Mouse (Mus musculus): Measurements from ENCODE around the gene Cdyl. TPM values are rescaled to one million over a fixed set of nuclear protein-coding genes. Genes with fewer than 3 reads are reported as not detected.

Gene Cdyl
- total RNA-seq, 2 experiments from 2014 or later, result 15.0 to 18.4 TPM

DNA sequence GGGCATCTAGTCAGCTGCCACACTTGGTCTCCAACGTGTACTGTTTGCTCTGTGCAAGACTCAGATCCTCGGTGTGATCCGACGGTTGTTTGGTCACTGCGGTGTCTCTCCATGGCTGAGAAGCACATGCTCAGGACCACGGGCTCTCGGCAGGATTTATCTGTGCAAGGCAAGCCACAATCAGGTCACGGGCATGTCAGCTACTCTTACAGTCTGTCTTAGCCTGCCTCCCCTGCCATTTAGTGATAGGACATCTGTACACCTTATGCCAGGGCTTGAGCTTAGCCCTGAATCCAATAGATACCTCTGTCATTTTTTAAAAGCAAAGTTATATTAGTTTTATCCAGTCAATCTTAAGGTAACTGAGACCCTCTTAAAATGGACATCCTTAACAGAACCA is 211.0 kb downstream of the Cdyl start:
- intact Hi-C loops (cut with DNase I), result no loop called here
- DNase-seq (ENCODE audit: low spot score in 2 of 2), result no peak

DNA sequence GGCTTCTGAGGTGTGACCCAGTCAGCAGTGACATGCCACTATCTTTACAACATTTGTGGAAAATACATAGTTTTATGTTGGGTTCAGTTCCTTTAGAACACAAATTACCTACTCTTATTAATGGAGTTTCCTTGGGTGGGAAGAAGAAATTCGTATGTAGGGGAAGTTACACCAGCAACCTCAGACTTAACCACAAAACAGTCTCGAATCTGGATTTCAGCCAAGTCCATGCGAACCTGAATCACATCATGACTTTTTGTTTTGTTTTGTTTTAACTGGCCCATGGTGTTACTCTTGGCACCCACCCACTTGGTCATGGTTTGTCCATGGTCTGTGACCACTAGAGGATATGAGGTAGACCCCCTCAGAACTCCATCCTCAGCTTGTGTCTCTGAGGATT is 211.5 kb downstream of the Cdyl start:
- intact Hi-C loops (cut with DNase I), result no loop called here
- no peak for DNase-seq (ENCODE audit: low spot score in 2 of 2)

DNA sequence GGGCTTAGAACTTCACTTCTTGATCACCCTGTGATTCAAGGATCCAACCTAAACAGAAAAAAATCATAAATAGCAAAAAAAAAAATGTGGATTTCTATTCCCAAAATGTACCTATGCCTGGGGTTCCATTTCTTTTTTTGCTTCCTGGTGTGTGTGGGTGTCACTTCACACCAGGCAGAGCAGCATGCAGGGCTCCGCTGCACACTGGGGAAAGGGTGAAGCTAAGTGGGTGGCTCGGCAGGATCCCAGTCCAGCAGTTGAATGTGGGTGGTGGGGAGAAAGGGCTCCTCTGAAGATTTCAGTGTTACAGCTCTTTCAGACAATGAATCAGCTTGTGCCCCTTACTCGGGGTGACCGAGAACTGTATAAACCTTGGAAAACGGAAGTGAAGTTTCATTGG is 215.8 kb downstream of the Cdyl start:
- DNase-seq (ENCODE audit: low spot score in 2 of 2), result peak in 1 of 2 experiments; percentile 20
- intact Hi-C loops (cut with DNase I), result no loop called here

- intact Hi-C loops (cut with DNase I), result no loop called here
These were observed 218.6 kb downstream of the Cdyl start for GRCm38 (mm10) chr13:35878282-35878681.

GRCm38 (mm10) chr13:35879068-35879467 is 219.4 kb downstream of the Cdyl start:
- DNase-seq (ENCODE audit: low spot score in 2 of 2), result no peak
- intact Hi-C loops (cut with DNase I), result no loop called here

More at GRCm38 (mm10) chr13:35878282-35878681, 218.6 kb downstream of the Cdyl start:
- DNase-seq (ENCODE audit: low spot score in 2 of 2), result no peak

DNA sequence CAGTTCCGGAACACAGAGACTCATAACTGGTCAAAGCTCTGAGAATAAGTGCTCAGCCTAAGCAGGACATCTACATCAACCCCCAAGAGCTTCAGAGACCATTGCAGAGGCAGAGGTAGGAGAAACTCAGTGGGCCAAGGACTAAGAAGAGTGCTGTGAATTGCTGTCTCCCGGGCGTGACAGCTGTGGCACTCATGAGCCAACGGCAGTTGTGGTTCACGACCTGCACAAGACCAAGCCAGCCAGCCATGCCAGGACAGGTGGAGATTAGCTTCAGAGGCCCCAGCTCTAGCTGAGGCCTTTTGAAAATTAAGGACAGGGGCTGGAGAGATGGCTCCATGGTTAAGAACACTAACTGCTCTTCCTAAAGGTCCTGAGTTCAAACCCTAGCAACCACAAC is 219.9 kb downstream of the Cdyl start:
- intact Hi-C loops (cut with DNase I), result no loop called here
- DNase-seq (ENCODE audit: low spot score in 2 of 2), result no peak

DNA sequence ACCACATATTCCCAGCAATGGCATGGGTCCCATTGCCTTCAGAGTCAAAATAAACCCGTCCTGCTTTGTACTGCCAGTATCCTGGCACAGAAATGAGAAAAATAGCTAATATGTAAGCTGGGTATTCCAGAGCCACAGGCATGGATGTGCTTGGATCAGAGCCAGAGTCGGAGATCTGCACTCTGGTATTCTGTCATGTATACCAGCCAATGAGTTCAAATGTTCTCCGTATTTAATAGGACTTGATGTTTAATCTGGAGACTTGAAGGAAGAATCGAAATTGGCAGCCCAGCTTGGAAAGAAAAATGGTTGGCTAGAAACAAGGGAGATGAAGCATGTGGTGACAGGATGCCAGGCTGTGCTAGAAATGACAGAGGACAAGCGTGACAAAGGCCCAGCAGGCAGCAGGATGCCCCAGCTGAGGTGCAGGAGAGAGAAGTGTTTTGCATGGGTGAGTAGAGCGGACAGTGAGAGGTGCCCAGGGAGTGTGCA is 221.0 kb downstream of the Cdyl start:
- intact Hi-C loops (cut with DNase I), result no loop called here

GRCm38 (mm10) chr13:35886121-35886725 is 226.6 kb downstream of the Cdyl start:
- DNase-seq (ENCODE audit: low spot score in 2 of 2), result peak; percentile 16 to 25
- intact Hi-C loops (cut with DNase I), result no loop called here

More for the DNA sequence above, 221.0 kb downstream of the Cdyl start:
- DNase-seq (ENCODE audit: low spot score in 2 of 2), result no peak

DNA sequence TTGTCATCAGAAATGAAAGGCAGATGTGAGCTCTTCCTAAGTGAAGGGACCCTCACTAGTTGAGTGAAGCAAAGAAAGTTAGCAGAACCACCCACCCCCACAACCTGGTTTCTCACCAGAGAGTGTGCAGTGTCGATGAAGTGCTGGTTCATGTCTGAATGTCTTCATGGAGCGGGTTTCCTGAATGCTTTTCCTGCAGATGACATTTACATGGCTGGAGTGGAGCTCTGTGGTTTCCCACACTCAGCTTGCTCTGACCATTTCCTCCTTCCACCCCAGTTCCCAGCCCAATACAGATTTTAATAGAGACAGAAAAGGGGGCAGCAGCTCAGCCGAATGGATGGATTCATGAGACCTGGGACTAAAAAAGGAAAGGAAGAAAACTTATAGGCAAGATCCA is 233.2 kb downstream of the Cdyl start:
- DNase-seq (ENCODE audit: low spot score in 2 of 2), result no peak
- intact Hi-C loops (cut with DNase I), result no loop called here

DNA sequence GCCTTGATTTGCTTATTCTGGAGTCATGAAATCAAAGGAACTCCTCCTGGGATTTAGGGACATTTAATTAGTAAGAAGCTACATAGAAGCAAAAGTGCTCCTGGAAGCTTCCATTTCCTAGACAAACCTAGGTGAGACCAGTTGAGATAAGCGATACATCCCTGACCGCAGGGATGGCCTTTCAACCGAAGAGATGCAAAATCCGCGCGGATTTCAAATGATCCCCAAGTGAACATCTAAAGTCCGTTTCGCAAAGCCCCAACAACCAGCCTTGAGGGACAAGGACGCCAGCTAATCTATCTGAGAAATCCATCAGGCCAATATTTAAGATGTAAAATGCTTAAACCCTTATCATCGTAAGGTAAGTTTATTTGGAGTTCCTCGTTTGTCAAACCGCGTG is 245.7 kb downstream of the Cdyl start:
- intact Hi-C loops (cut with DNase I), result no loop called here
- DNase-seq (ENCODE audit: low spot score in 2 of 2), result no peak

DNA sequence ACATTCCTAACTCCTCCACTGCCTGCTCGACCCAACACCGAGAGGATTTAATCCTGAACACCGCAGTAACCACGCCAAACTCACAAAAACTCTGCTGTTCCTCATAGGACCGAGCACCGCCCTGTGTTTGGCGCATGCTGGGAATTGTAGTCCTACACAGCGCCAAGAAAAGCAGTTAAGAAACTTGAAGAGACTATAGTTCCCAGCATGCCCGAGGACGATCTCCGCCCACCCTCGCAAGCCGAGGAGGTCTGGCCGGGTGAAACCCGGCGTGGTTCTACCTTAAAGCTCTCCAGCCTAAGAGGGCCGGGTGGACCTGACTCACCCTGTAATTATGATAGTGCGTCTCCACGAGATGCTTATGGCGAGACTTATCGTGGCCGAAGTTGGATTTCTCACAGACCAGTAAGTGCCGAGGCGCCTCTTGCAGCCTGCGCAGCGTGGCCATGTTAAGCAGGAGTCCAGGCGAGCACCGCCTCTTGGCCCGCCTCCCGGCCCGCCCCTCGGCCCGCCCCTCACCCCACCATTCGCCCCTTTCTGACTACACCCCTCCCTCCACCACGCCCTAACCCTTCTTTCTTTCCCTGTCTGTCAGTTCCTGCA is 246.3 kb downstream of the Cdyl start, which contains the start of gene Rpp40:
Gene Rpp40, minus strand, starts transcription at position 481 of the 603 bp plus-strand sequence.
- intact Hi-C loops (cut with DNase I), result no loop called here
- DNase-seq (ENCODE audit: low spot score in 2 of 2), result peak; percentile 90 to 95

- intact Hi-C loops (cut with DNase I), result no loop called here
- no peak for DNase-seq (ENCODE audit: low spot score in 2 of 2)
These were observed 251.8 kb downstream of the Cdyl start for GRCm38 (mm10) chr13:35911476-35911875.

Other genes with a start within 250 kb of the Cdyl start
- gene Rpp40, start 246.5 kb downstream of the Cdyl start, total RNA-seq (2021), result 1 to 10 TPM; 3.2 to 7.1 TPM

Data from left cerebral cortex, postnatal 14 days (tissue).